Mouse (Mus musculus) left cerebral cortex, postnatal 36 days (tissue): ENCODE results near the gene Qser1. TPM values are rescaled to one million over a fixed set of nuclear protein-coding genes. Genes with fewer than 3 reads are reported as not detected.
"Not testable (repeated sequence)": the region's sequence is repeated elsewhere in the genome, so short reads cannot be mapped to it uniquely, and the experiment has no call there.

Experiments
- DNase-seq, 2 experiments: peaks; one replicate each; pipeline ENCODE4 v3.0.0; 2021 to 2022; ENCODE audit warnings: low spot score in 2 of 2, mixed read lengths in 1 of 2
- intact Hi-C: fragments of 180-260 bp; cut with DNase I; formaldehyde crosslinking; loops from one replicate; pipeline ENCODE4 v1.15.1; 2025
- total RNA-seq, 2 experiments: library from RNA; stranded (reverse); gene quantifications; 2 replicates each; pipeline ENCODE4 v1.2.3; 2021

Gene Qser1
- total RNA-seq, 2 experiments from 2014 or later: 8.6 to 10.5 TPM

GRCm38 (mm10) chr2:104826191-104826590 is 9.6 kb upstream of the Qser1 start:
- intact Hi-C loops: no loop called here
- DNase-seq: no peak

- intact Hi-C loops, DNase-seq: not testable (repeated sequence)
Measured at GRCm38 (mm10) chr2:104818763-104819162, 2.2 kb upstream of the Qser1 start.

- DNase-seq: no peak
- intact Hi-C loops: loop anchor here (2.0 kb wide), 1 partner anchor 199 kb away; the partner anchor contains the start of gene Eif3m
Measured at GRCm38 (mm10) chr2:104817555-104818330, 1.2 kb upstream of the Qser1 start.

- intact Hi-C loops: loop anchor here (2.0 kb wide), 1 partner anchor 200 kb away; the partner anchor contains the start of gene Eif3m
- DNase-seq: peak; percentile 88 to 89
Measured at GRCm38 (mm10) chr2:104816866-104817439, 393 bp upstream of the Qser1 start.

- intact Hi-C loops: loop anchor here (2.0 kb wide), 1 partner anchor 201 kb away; the partner anchor contains the start of gene Eif3m
- DNase-seq: peak; percentile 20 to 37
Measured at GRCm38 (mm10) chr2:104815561-104816370, 794 bp downstream of the Qser1 start.

GRCm38 (mm10) chr2:104814181-104814951 is 2.2 kb downstream of the Qser1 start:
- no peak for DNase-seq
- intact Hi-C loops: no loop called here

GRCm38 (mm10) chr2:104805435-104805834 is 11.1 kb downstream of the Qser1 start:
- DNase-seq: no peak
- intact Hi-C loops: no loop called here

- intact Hi-C loops: loop anchor here (1.0 kb wide), 1 partner anchor 89 kb away; no protein-coding TSS in a partner anchor
- no peak for DNase-seq
Measured at GRCm38 (mm10) chr2:104774763-104775162, 41.8 kb downstream of the Qser1 start.

- intact Hi-C loops: no loop called here
- no peak for DNase-seq
Measured at GRCm38 (mm10) chr2:104768697-104769096, 47.9 kb downstream of the Qser1 start.

- intact Hi-C loops: no loop called here
- no peak for DNase-seq
Measured at GRCm38 (mm10) chr2:104764018-104764417, 52.5 kb downstream of the Qser1 start.

- no peak for DNase-seq
- intact Hi-C loops: no loop called here
Measured at GRCm38 (mm10) chr2:104763134-104763703, 53.3 kb downstream of the Qser1 start.

- intact Hi-C loops: no loop called here
- DNase-seq: no peak
Measured at GRCm38 (mm10) chr2:104750611-104751010, 65.9 kb downstream of the Qser1 start.

GRCm38 (mm10) chr2:104748652-104749183 is 67.8 kb downstream of the Qser1 start:
- intact Hi-C loops: loop anchor here (5.0 kb wide), 1 partner anchor 61 kb away; no protein-coding TSS in a partner anchor

GRCm38 (mm10) chr2:104746251-104746650 is 70.3 kb downstream of the Qser1 start:
- intact Hi-C loops: loop anchor here (5.0 kb wide), 1 partner anchor 59 kb away; no protein-coding TSS in a partner anchor
- no peak for DNase-seq

More at GRCm38 (mm10) chr2:104748652-104749183, 67.8 kb downstream of the Qser1 start:
- DNase-seq: no peak

- DNase-seq: no peak
- intact Hi-C loops: no loop called here
Measured at GRCm38 (mm10) chr2:104743971-104744370, 72.6 kb downstream of the Qser1 start.

- intact Hi-C loops: no loop called here
- no peak for DNase-seq
Measured at GRCm38 (mm10) chr2:104743160-104743559, 73.4 kb downstream of the Qser1 start.

- DNase-seq: peak; percentile 78 to 80
- intact Hi-C loops: no loop called here
Measured at GRCm38 (mm10) chr2:104742741-104743064, 73.9 kb downstream of the Qser1 start, which contains the start of gene Depdc7. Gene Depdc7, minus strand, starts transcription at chr2:104742878.

- intact Hi-C loops: no loop called here
- no peak for DNase-seq
Measured at GRCm38 (mm10) chr2:104741896-104742740, 74.4 kb downstream of the Qser1 start.
